Mouse (Mus musculus) thymus, adult 2 months (tissue): ENCODE data around the gene Zfp324. TPM values are rescaled to one million over a fixed set of nuclear protein-coding genes. Genes with fewer than 3 reads are reported as not detected.

Source experiments
- DNase-seq: peaks from one replicate; pipeline ENCODE4 v3.0.0; 2021
- H3K27ac ChIP-seq: fragments of 200-500 bp; 2 replicates; pipeline ENCODE4 v1.5.1; 2012; ENCODE audit warnings: low read length, control low read depth; ENCODE audit not compliant: control insufficient read depth, insufficient read depth
- H3K27me3 ChIP-seq: fragments of 200-500 bp; 2 replicates; pipeline ENCODE4 v1.6.1; 2012; ENCODE audit warnings: mild to moderate bottlenecking, low read length, moderate library complexity, mixed read lengths; ENCODE audit not compliant: control insufficient read depth, insufficient read depth
- H3K36me3 ChIP-seq: fragments of 200-500 bp; 2 replicates; pipeline ENCODE4 v1.6.1; 2012; ENCODE audit warnings: mild to moderate bottlenecking, low read length, moderate library complexity; ENCODE audit not compliant: control insufficient read depth, insufficient read depth
- H3K4me1 ChIP-seq: fragments of 200-500 bp; replicated peaks from 2 replicates; pipeline ENCODE4 v1.6.1; 2012; ENCODE audit warnings: low read length; ENCODE audit not compliant: control insufficient read depth, insufficient read depth
- H3K4me3 ChIP-seq: fragments of 200-500 bp; 2 replicates; pipeline ENCODE4 v1.5.1; 2012; ENCODE audit warnings: mild to moderate bottlenecking, low read length, control low read depth, moderate library complexity; ENCODE audit not compliant: control insufficient read depth, insufficient read depth
- CTCF ChIP-seq: fragments of 200-500 bp; IDR thresholded peaks from 2 replicates; pipeline ENCODE4 v1.5.1; 2012; ENCODE audit warnings: mild to moderate bottlenecking, control low read depth, low read length, moderate library complexity, borderline replicate concordance; ENCODE audit not compliant: control insufficient read depth, poor library complexity, insufficient read depth; ENCODE audit errors: extremely low read depth
- POLR2A ChIP-seq: fragments of 200-500 bp; IDR thresholded peaks from 2 replicates; pipeline ENCODE4 v1.6.1; 2012; ENCODE audit warnings: mild to moderate bottlenecking, low read length, control low read depth, moderate library complexity; ENCODE audit not compliant: control insufficient read depth, poor library complexity, insufficient read depth; ENCODE audit errors: extremely low read depth
- WGBS: fragments of 180-500 bp; shearing (Covaris S2); methylation state at CpG from one replicate; pipeline ENCODE4 v1.1.7; 2018; 5-methylcytosine and 5-hydroxymethylcytosine counted together
- polyA plus RNA-seq: library from polyadenylated mRNA; depleted of rRNA; stranded (reverse); fragments of >200 nt; gene quantifications from 2 replicates; pipeline ENCODE4 v1.2.3, GENCODE M21; 2012; rRNA removed

The Zfp324 gene
- polyA plus RNA-seq, 1 experiment, result 8.7 TPM

DNA sequence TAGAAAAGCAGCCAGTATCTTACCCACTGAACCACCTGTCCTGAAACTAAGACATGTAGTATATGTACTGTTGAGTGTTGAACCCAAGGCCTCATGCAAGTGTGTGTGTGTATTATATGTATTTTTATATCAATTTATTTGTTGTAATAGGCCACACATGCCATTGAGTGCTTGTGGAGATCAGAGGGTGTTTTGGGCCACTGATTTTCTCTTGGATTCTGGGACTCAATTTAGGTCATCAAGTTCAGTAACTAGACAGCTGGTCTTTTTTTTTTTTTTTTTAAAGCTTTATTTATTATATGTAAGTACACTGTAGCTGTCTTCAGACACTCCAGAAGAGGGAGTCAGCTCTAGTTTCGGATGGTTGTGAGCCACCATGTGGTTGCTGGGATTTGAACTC is 49.6 kb downstream of the Zfp324 start:
- WGBS, result 90% methylated on average over 1 of the region's 1 CpGs
- H3K4me1 ChIP-seq, result peaks cover 6% of the 10 kb centered on the region
- no peak for TF ChIP-seq CTCF
- TF ChIP-seq POLR2A, result no peak
- no peak for DNase-seq
- H3K36me3 ChIP-seq, result no peaks in the 10 kb centered on the region
- no peak overlapping the region for H3K27ac ChIP-seq
- H3K27me3 ChIP-seq, result no peaks in the 10 kb centered on the region
- no peak overlapping the region for H3K4me3 ChIP-seq

GRCm38 (mm10) chr7:13022773-13023535 is 57.3 kb downstream of the Zfp324 start:
- H3K27ac ChIP-seq, result peak overlapping the region; percentile 56
- DNase-seq, result peak; percentile 76
- peaks cover 12% of the 10 kb centered on the region for H3K36me3 ChIP-seq
- no peak for TF ChIP-seq CTCF
- no peak for TF ChIP-seq POLR2A
- peaks cover 21% of the 10 kb centered on the region for H3K4me1 ChIP-seq
- peak overlapping the region; percentile 38 for H3K4me3 ChIP-seq
- no peaks in the 10 kb centered on the region for H3K27me3 ChIP-seq
- 3% methylated on average over 31 of the region's 31 CpGs for WGBS

Other genes with a start within 250 kb of the Zfp324 start
- gene Vmn2r56, start 230.8 kb upstream of the Zfp324 start, polyA plus RNA-seq, result not detected in 2 replicates
- 2.7 and 2.9 TPM in 2 replicates for gene Zscan18, start 162.2 kb upstream of the Zfp324 start, polyA plus RNA-seq
- 4.1 and 4.2 TPM in 2 replicates for gene Zfp329, start 147.0 kb upstream of the Zfp324 start, polyA plus RNA-seq
- 16.9 and 17.6 TPM in 2 replicates for gene Zfp110, start 131.1 kb upstream of the Zfp324 start, polyA plus RNA-seq
- gene Zfp128, start 84.7 kb upstream of the Zfp324 start, polyA plus RNA-seq, result 1.7 and 2.2 TPM in 2 replicates
- 14.3 and 14.9 TPM in 2 replicates for gene Zscan22, start 68.0 kb upstream of the Zfp324 start, polyA plus RNA-seq
- gene Rps5, start 43.5 kb upstream of the Zfp324 start, polyA plus RNA-seq, result 2,545 and 2,907 TPM in 2 replicates
- 1.0 and 1.8 TPM in 2 replicates for gene Rnf225, start 38.4 kb upstream of the Zfp324 start, polyA plus RNA-seq
- gene Zfp446, start 12.0 kb downstream of the Zfp324 start, polyA plus RNA-seq, result 10.8 and 11.4 TPM in 2 replicates
- gene Slc27a5, start 32.4 kb downstream of the Zfp324 start, polyA plus RNA-seq, result 0.89 and 3.0 TPM in 2 replicates
- gene Trim28, start 33.3 kb downstream of the Zfp324 start, polyA plus RNA-seq, result 902 and 905 TPM in 2 replicates
- 78.8 and 127 TPM in 2 replicates for gene Zbtb45, start 44.2 kb downstream of the Zfp324 start, polyA plus RNA-seq
- gene Chmp2a, start 69.0 kb downstream of the Zfp324 start, polyA plus RNA-seq, result 65.6 and 65.7 TPM in 2 replicates
- 236 and 244 TPM in 2 replicates for gene Ube2m, start 72.4 kb downstream of the Zfp324 start, polyA plus RNA-seq
- 3.5 and 4.5 TPM in 2 replicates for gene Mzf1, start 88.9 kb downstream of the Zfp324 start, polyA plus RNA-seq
- gene Vmn1r85, start 129.3 kb downstream of the Zfp324 start, polyA plus RNA-seq, result not detected in 2 replicates
- gene Vmn1r86, start 154.1 kb downstream of the Zfp324 start, polyA plus RNA-seq, result not detected in 2 replicates
- gene Vmn1r87, start 174.3 kb downstream of the Zfp324 start, polyA plus RNA-seq, result not detected in 2 replicates
- not detected in 2 replicates for gene Vmn1r88, start 193.7 kb downstream of the Zfp324 start, polyA plus RNA-seq
- not detected in 2 replicates for gene Vmn1r89, start 247.2 kb downstream of the Zfp324 start, polyA plus RNA-seq